Mouse (Mus musculus) CH12.LX (cell line): ENCODE data around the gene Tusc2. TPM values are rescaled to one million over a fixed set of nuclear protein-coding genes. Genes with fewer than 3 reads are reported as not detected.
"Not testable (repeated sequence)": the region's sequence is repeated elsewhere in the genome, so short reads cannot be mapped to it uniquely, and the experiment has no call there.

Experiments used
- DNase-seq: peaks from one replicate; pipeline ENCODE4 v3.0.0-alpha.2; 2013; ENCODE audit errors: extremely low read depth
- H3K27ac ChIP-seq: 2 replicates; pipeline ENCODE4 v1.5.1; 2012; ENCODE audit warnings: low read depth, mild to moderate bottlenecking, control low read depth, moderate library complexity; ENCODE audit not compliant: insufficient read depth
- H3K27me3 ChIP-seq: replicated peaks from 2 replicates; pipeline ENCODE3; 2012; ENCODE audit warnings: inconsistent platforms
- H3K36me3 ChIP-seq, 2 experiments: replicated peaks in 1 of 2; 2 replicates each; pipeline versions ENCODE3 to v1.6.1; 2012; ENCODE audit warnings: inconsistent platforms in 1 of 2, low read length in 1 of 2, mild to moderate bottlenecking in 1 of 2, mixed read lengths in 1 of 2, moderate library complexity in 1 of 2; ENCODE audit not compliant: control insufficient read depth in 1 of 2, insufficient read depth in 1 of 2
- H3K4me1 ChIP-seq, 2 experiments: 2 replicates each; pipeline ENCODE4 v1.6.1; 2012; ENCODE audit warnings: inconsistent platforms in 1 of 2, moderate library complexity in 1 of 2; ENCODE audit not compliant: insufficient read depth in 2 of 2, control insufficient read depth in 1 of 2
- H3K4me2 ChIP-seq: 2 replicates; pipeline ENCODE4 v1.6.1; 2012; ENCODE audit warnings: low read depth, mild to moderate bottlenecking, control low read depth; ENCODE audit not compliant: poor library complexity, insufficient read depth, severe bottlenecking
- H3K4me3 ChIP-seq, 3 experiments: fragments of 150-350 bp in 1 of 3; sonication (generic) in 1 of 3; replicated peaks in 1 of 3; 2 replicates each; pipeline versions ENCODE3 to v1.5.1; 2011 to 2012; ENCODE audit warnings: low read depth in 2 of 3, low read length in 2 of 3, mild to moderate bottlenecking in 2 of 3, moderate library complexity in 2 of 3, control low read depth in 1 of 3, improper control_type of control experiment in 1 of 3, inconsistent platforms in 1 of 3, mixed read lengths in 1 of 3; ENCODE audit not compliant: poor library complexity in 1 of 3
- H3K79me2 ChIP-seq: replicated peaks from 2 replicates; pipeline ENCODE4 v1.6.1; 2012; ENCODE audit warnings: mild to moderate bottlenecking, moderate library complexity; ENCODE audit not compliant: control insufficient read depth, poor library complexity, insufficient read depth, severe bottlenecking; ENCODE audit errors: extremely low read depth
- H3K9ac ChIP-seq: 2 replicates; pipeline ENCODE4 v1.6.1; 2012; ENCODE audit warnings: low read depth, mild to moderate bottlenecking, control low read depth, moderate library complexity; ENCODE audit not compliant: insufficient read depth
- H3K9me3 ChIP-seq: replicated peaks from 2 replicates; pipeline ENCODE3; 2012; ENCODE audit warnings: low read length, inconsistent platforms, mixed read lengths
- BHLHE40 ChIP-seq: IDR thresholded peaks from 2 replicates; pipeline ENCODE4 v1.6.1; 2011; ENCODE audit warnings: mild to moderate bottlenecking, low read depth, low read length, improper control_type of control experiment
- CHD1 ChIP-seq: IDR thresholded peaks from 2 replicates; pipeline ENCODE4 v1.6.1; 2012; ENCODE audit warnings: low read depth, low read length, improper control_type of control experiment, inconsistent platforms
- CHD2 ChIP-seq: IDR thresholded peaks from 2 replicates; pipeline ENCODE4 v1.6.1; 2011; ENCODE audit warnings: low read length, improper control_type of control experiment
- CTCF ChIP-seq, 2 experiments: IDR thresholded peaks in 1 of 2; conservative IDR thresholded peaks in 1 of 2; 2 replicates each; pipeline ENCODE4 v1.5.1; 2011 to 2012; ENCODE audit warnings: low read depth in 2 of 2, low read length in 2 of 2, improper control_type of control experiment in 1 of 2, inconsistent platforms in 1 of 2, mild to moderate bottlenecking in 1 of 2, moderate library complexity in 1 of 2
- ELF1 ChIP-seq: IDR thresholded peaks from 2 replicates; pipeline ENCODE4 v1.6.1; 2014; ENCODE audit warnings: low read depth, mild to moderate bottlenecking, inconsistent platforms, low read length, improper control_type of control experiment
- HCFC1 ChIP-seq: IDR thresholded peaks from 2 replicates; pipeline ENCODE4 v1.6.1; 2012; ENCODE audit warnings: low read depth, mild to moderate bottlenecking, inconsistent platforms, low read length, improper control_type of control experiment
- IRF4 ChIP-seq: IDR thresholded peaks from 2 replicates; pipeline ENCODE4 v1.6.1; 2014; ENCODE audit warnings: low read depth, mild to moderate bottlenecking, inconsistent platforms, low read length, improper control_type of control experiment
- MYC ChIP-seq: IDR thresholded peaks from 2 replicates; pipeline ENCODE4 v1.6.1; 2011; ENCODE audit warnings: low read depth, mild to moderate bottlenecking, improper control_type of control experiment, low read length
- RCOR1 ChIP-seq: conservative IDR thresholded peaks from 2 replicates; pipeline ENCODE4 v1.6.1; 2012; ENCODE audit warnings: low read depth, mild to moderate bottlenecking, inconsistent platforms, low read length, improper control_type of control experiment
- SIN3A ChIP-seq: IDR thresholded peaks from 2 replicates; pipeline ENCODE4 v1.6.1; 2012; ENCODE audit warnings: low read length, improper control_type of control experiment, inconsistent platforms
- SMC3 ChIP-seq: IDR thresholded peaks from 2 replicates; pipeline ENCODE4 v1.6.1; 2011; ENCODE audit warnings: low read depth, low read length, improper control_type of control experiment
- USF1 ChIP-seq: IDR thresholded peaks from 2 replicates; pipeline ENCODE4 v1.6.1; 2014; ENCODE audit warnings: low read depth, mild to moderate bottlenecking, inconsistent platforms, low read length, improper control_type of control experiment
- USF2 ChIP-seq: conservative IDR thresholded peaks from 2 replicates; pipeline ENCODE4 v1.6.1; 2011; ENCODE audit warnings: low read depth, low read length, improper control_type of control experiment
- ZKSCAN1 ChIP-seq: IDR thresholded peaks from 2 replicates; pipeline ENCODE4 v1.6.1; 2012; ENCODE audit warnings: low read depth, inconsistent platforms, low read length, improper control_type of control experiment, borderline replicate concordance
- ZMIZ1 ChIP-seq: IDR thresholded peaks from 2 replicates; pipeline ENCODE4 v1.6.1; 2012; ENCODE audit warnings: low read depth, mild to moderate bottlenecking, inconsistent platforms, low read length, improper control_type of control experiment
- ZNF384 ChIP-seq: IDR thresholded peaks from 2 replicates; pipeline ENCODE4 v1.6.1; 2012; ENCODE audit warnings: low read depth, low read length, improper control_type of control experiment, inconsistent platforms
- dilution Hi-C: fragments of 300-500 bp; cut with MboI; formaldehyde crosslinking; loops from 2 replicates; pipeline ENCODE4 v1.14.3; 2020; ENCODE audit warnings: low sequenced_read_pairs; ENCODE audit not compliant: extremely low pct_unique_long_range_greater_than_20kb, extremely low pct_ligation_motif_present
- in situ Hi-C: fragments of 300-500 bp; cut with MboI; formaldehyde crosslinking; loops from 3 replicates; pipeline ENCODE4 v1.14.3; 2019; ENCODE audit warnings: low sequenced_read_pairs, low pct_ligation_motif_present, low pct_unique_long_range_greater_than_20kb, mixed read lengths
- polyA plus RNA-seq: library from polyadenylated mRNA; unstranded; fragments of >175 nt; gene quantifications from 2 replicates; pipeline ENCODE4 v1.2.1, GENCODE M21; 2012; ENCODE audit warnings: low read depth; ENCODE audit not compliant: insufficient read length
- total RNA-seq, 2 experiments: library from RNA; depleted of rRNA; stranded (reverse); fragments of 300-350 nt in 1 of 2; fragments of >200 nt in 1 of 2; gene quantifications; 2 replicates each; pipeline ENCODE4 v1.2.3; 2012 to 2014

Gene Tusc2
- total and polyA plus RNA-seq, 3 experiments = 23.0 to 39.2 (median 33.3) TPM

DNA sequence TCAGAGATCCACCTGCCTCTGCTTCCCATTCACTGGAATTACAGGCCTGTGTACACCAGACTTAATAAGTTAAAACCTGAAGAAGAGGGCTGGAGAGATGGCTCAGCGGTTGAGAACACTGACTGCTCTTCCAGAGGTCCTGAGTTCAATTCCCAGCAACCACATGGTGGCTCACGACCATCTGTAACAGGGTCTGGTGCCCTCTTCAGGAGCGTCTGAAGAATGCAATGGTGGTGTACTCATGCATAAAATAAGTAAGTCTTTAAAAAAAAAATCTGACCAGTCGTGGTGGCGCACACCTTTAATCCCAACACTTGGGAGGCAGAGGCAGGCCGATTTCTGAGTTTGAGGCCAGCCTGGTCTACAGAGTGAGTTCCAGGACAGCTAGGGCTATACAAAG, 10.7 kb downstream of the Tusc2 start:
- dilution Hi-C loops, DNase-seq, H3K9me3 ChIP-seq, H3K27me3 ChIP-seq, in situ Hi-C loops, H3K27ac ChIP-seq, H3K79me2 ChIP-seq, H3K9ac ChIP-seq, H3K4me3 ChIP-seq, H3K4me2 ChIP-seq: not testable (repeated sequence)
- peak in 1 of 2 experiments; percentile 49; a peak in 2 of 4 replicates for TF ChIP-seq CTCF (conservative IDR thresholded peaks at IDR 0.05 in 1 of 2, IDR thresholded peaks at IDR 0.05 in 1 of 2; ENCODE audit: low read depth in 2 of 2, low read length in 2 of 2)
- Histone ChIP-seq H3K4me1 (peaks cover 18 to 32% of the 10 kb centered on the region in 2 experiments), H3K36me3 (peaks cover 22 to 41% of the 10 kb centered on the region in 2 experiments)

DNA sequence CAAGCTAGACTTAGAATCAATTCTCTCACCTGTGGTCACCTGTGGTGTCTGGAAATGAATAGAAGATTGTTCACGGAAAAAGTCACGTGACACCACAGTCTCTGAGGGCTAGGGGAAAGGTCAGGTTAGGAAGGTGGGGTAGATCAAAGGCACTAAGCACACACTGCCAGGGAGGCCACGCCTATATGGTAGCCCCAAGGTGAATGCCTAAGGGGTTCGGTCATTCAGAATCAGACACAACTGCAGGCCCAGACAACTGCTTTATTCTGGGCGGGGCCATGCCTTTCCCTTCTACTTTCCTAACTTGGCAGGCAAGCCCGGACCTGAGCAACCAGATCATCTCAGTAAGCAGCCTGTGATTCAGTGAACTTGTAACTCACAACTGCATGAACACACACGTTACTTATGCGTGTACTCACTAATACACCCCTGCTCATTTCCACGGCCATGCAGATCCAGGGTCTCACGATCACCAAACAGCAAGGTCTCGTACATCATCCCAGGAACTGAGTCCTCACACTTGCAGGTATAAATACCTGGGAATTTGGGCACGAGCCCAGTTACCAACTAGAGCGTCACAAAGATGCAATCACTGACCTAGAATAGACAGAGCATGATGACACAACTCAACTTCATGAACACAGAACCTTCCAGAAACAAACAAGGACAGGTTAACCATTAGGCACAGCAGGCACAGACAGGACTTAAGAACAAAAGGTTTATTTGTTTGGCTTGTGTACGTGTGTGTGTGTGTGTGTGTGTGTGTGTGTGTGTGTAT, 12.7 kb downstream of the Tusc2 start:
- no peak for DNase-seq
- TF ChIP-seq SMC3 (no peak), IRF4 (no peak), CHD1 (0 out of 2 replicates have a peak, but pooled peaks have one; percentile 52), HCFC1 (no peak), ZNF384 (no peak), MYC (no peak), ELF1 (no peak), RCOR1 (no peak), USF2 (peak; percentile 73), SIN3A (no peak), CHD2 (no peak), ZMIZ1 (no peak), USF1 (peak; percentile 75), BHLHE40 (peak; percentile 76), ZKSCAN1 (no peak)
- no peak overlapping the region for H3K9ac ChIP-seq
- H3K27ac ChIP-seq = no peak overlapping the region
- dilution Hi-C loops (no loop called here), in situ Hi-C loops (no loop called here)
- H3K4me1 ChIP-seq = peaks cover 14 to 33% of the 10 kb centered on the region in 2 experiments
- H3K9me3 ChIP-seq = no peaks in the 10 kb centered on the region
- H3K27me3 ChIP-seq = no peaks in the 10 kb centered on the region
- H3K36me3 ChIP-seq = peaks cover 20 to 32% of the 10 kb centered on the region in 2 experiments
- no peak overlapping the region for H3K4me2 ChIP-seq
- H3K4me3 ChIP-seq = no peak overlapping the region
- no peaks in the 10 kb centered on the region for H3K79me2 ChIP-seq
